In genomic region chr2:131827999-131828975, GRCm38 (mm10) we compare ENCODE assay signal across 8 mouse cellular contexts. TPM values are rescaled to one million over a fixed set of nuclear protein-coding genes. Genes with fewer than 3 reads are reported as not detected.
A peak's percentile ranks its signal among the peaks of the same experiment; 100 is the strongest.
DNase-seq lines count a peak whose midpoint lies in the region; TF ChIP-seq lines count a peak whose summit lies in the region.

No protein-coding gene starts in this region.

- H3K27ac ChIP-seq in forebrain, embryonic 10.5 days: peak overlapping the region; percentile 44; the same call in 1 of the 2 replicates
- H3K27ac ChIP-seq in left cerebral cortex, adult 2 months: peak overlapping the region; percentile 75
- no peak overlapping the region; the same call in 1 of the 2 replicates for H3K27ac ChIP-seq in midbrain, embryonic 10.5 days (replicated peaks)

- TF ChIP-seq CTCF in brain, embryonic 14.5 days (IDR thresholded peaks at IDR 0.05; ENCODE audit: borderline replicate concordance, extremely low read depth, insufficient read depth, insufficient read length): peak; percentile 51; the same call in 1 of the 2 replicates
- peak; percentile 73 for TF ChIP-seq CTCF in left cerebral cortex, adult 2 months (IDR thresholded peaks at IDR 0.05)

- H3K27me3 ChIP-seq in forebrain, embryonic 10.5 days (ENCODE audit: poor library complexity, severe bottlenecking): no peaks in the 10 kb centered on the region
- H3K27me3 ChIP-seq in midbrain, embryonic 10.5 days (ENCODE audit: low read depth, poor library complexity, severe bottlenecking): no peaks in the 10 kb centered on the region

- intact Hi-C loops in left cerebral cortex, adult 2 months (cut with DNase I): loop anchor here (1.0 to 10.0 kb wide), 3 partner anchors 82 to 227 kb away; no protein-coding TSS in a partner anchor

- no peaks in the 10 kb centered on the region for H3K36me3 ChIP-seq in forebrain, embryonic 10.5 days (replicated peaks)
- H3K36me3 ChIP-seq in midbrain, embryonic 10.5 days: no peaks in the 10 kb centered on the region

- peaks cover 4% of the 10 kb centered on the region; the same call in 1 of the 2 replicates for H3K9me3 ChIP-seq in forebrain, embryonic 10.5 days
- H3K9me3 ChIP-seq in midbrain, embryonic 10.5 days (replicated peaks): peaks cover 4% of the 10 kb centered on the region; the same call in 1 of the 2 replicates

- H3K4me1 ChIP-seq in forebrain, embryonic 10.5 days: peaks cover 8% of the 10 kb centered on the region
- 0 out of 2 replicates have a peak, but pooled peaks cover 6% of the 10 kb centered on the region for H3K4me1 ChIP-seq in midbrain, embryonic 10.5 days

- TF ChIP-seq POLR2A in brain, embryonic 14.5 days (IDR thresholded peaks at IDR 0.05; ENCODE audit: borderline replicate concordance, extremely low read depth, insufficient read depth, insufficient read length, poor library complexity, severe bottlenecking): no peak

- DNase-seq in ovary, postnatal 14 days (ENCODE audit: low spot score): peak; percentile 51
- DNase-seq in ovary, postnatal 10 days (ENCODE audit: low spot score): no peak
- peak; percentile 83 for DNase-seq in brain, embryonic 14.5 days (ENCODE audit: low read depth)
- no peak for DNase-seq in forebrain, embryonic 10.5 days (ENCODE audit: extremely low spot score, low spot score)
- DNase-seq in heart, postnatal 4 days: peak; percentile 71
- peak; percentile 47 to 60 for DNase-seq in left cerebral cortex, adult 2 months (ENCODE audit: extremely low spot score in 1 of 2, low spot score in 2 of 2)
- no peak for DNase-seq in midbrain, embryonic 10.5 days (ENCODE audit: low spot score)
- peak; percentile 24 to 52 for DNase-seq in spleen, postnatal 36 days (ENCODE audit: low spot score in 2 of 2)

- H3K4me3 ChIP-seq in forebrain, embryonic 10.5 days: peak overlapping the region; percentile 16; the same call in 1 of the 2 replicates
- peak overlapping the region; percentile 24 for H3K4me3 ChIP-seq in left cerebral cortex, adult 2 months
- peak overlapping the region; percentile 14; the same call in 1 of the 2 replicates for H3K4me3 ChIP-seq in midbrain, embryonic 10.5 days

- 42% methylated on average over 18 of the region's 18 CpGs for WGBS in forebrain, embryonic 10.5 days
- 45% methylated on average over 18 of the region's 18 CpGs for WGBS in midbrain, embryonic 10.5 days

RNA-seq across cellular contexts. Expression of gene Erv3, which starts 31.3 kb away (rescaled TPM):
- polyA plus RNA-seq in brain, embryonic 14.5 days (2012; rRNA removed): 0.03 and 0.04 TPM in 2 replicates
- not detected in 2 replicates for polyA plus RNA-seq in forebrain, embryonic 10.5 days (2016; fragmentation: Nextera tagmentation; extraction: Ambion mirVana)
- total RNA-seq in heart, postnatal 4 days (2021): not detected
- total RNA-seq in left cerebral cortex, adult 2 months (2021): under 1 TPM; 0.09 to 0.19 TPM
- not detected in 2 replicates for polyA plus RNA-seq in midbrain, embryonic 10.5 days (2016; fragmentation: Nextera tagmentation; extraction: Ambion mirVana)

Comparison
In these comparisons a context has a peak if more than half of its experiments do, and no peak if none do; other contexts are left out.
1. DNase-seq: peak in ovary, postnatal 14 days (single experiment), brain, embryonic 14.5 days (single experiment), heart, postnatal 4 days (single experiment), left cerebral cortex, adult 2 months (2 of 2) and spleen, postnatal 36 days (2 of 2); none in ovary, postnatal 10 days (single experiment), forebrain, embryonic 10.5 days (single experiment) and midbrain, embryonic 10.5 days (single experiment).
2. Peak in every context shown above with its lines, with median percentiles within 50 percentile points of each other: H3K4me3 ChIP-seq.